Mouse (Mus musculus): ENCODE results near the gene Wdsub1. TPM values are rescaled to one million over a fixed set of nuclear protein-coding genes. Genes with fewer than 3 reads are reported as not detected.

Gene Wdsub1
- total and polyA plus RNA-seq, 2 experiments from 2014 or later = 42.8 to 268 TPM

- no peak overlapping the region for H3K4me2 ChIP-seq (ENCODE audit: low read depth, low read length)
- no peaks in the 10 kb centered on the region for H3K4me1 ChIP-seq (ENCODE audit: control insufficient read depth, insufficient read depth)
- H3K36me3 ChIP-seq (replicated peaks; ENCODE audit: control insufficient read depth, insufficient read depth, low read length) = peaks cover 53% of the 10 kb centered on the region
- H3K4me3 ChIP-seq (ENCODE audit: low read depth, low read length) = no peak overlapping the region
- ATAC-seq (ENCODE audit: insufficient read depth, low read depth) (no peak), DNase-seq (ENCODE audit: low spot score) (no peak)
- H3K27me3 ChIP-seq (ENCODE audit: control insufficient read depth, insufficient read depth, low read length) = no peaks in the 10 kb centered on the region
- H3K9ac ChIP-seq (replicated peaks; ENCODE audit: low read depth, low read length) = no peak overlapping the region
- 71% methylated on average over 6 of the region's 7 CpGs for WGBS
- no peak overlapping the region for H3K27ac ChIP-seq (ENCODE audit: low read depth)
- TF ChIP-seq EP300 (IDR thresholded peaks at IDR 0.05; ENCODE audit: low read depth) = no peak
- no peak for TF ChIP-seq CTCF (IDR thresholded peaks at IDR 0.05; ENCODE audit: low read depth)
- no peaks in the 10 kb centered on the region for H3K9me3 ChIP-seq (replicated peaks; ENCODE audit: control insufficient read depth, low read length)
Measured at GRCm38 (mm10) chr2:59898105-59898504, 15.7 kb upstream of the Wdsub1 start.

DNA sequence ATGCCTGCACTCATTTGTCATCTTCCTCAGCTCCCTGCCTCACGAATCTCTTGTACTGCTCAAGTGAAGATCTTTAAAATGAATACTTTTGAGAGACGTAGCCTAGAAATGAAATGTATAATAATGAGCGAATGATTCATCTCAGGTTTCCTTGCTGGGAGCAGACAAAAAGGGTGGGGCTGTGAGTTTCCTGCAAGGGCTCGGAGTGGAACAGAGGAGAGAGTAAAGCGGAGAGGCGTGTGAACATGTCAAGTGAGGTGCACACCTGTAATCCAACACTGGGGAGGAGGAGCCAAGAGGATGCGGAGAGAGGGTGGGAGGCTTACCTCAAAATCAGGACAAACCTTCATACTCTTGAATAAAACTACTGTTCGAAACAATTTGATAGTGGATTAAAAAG is 14.4 kb upstream of the Wdsub1 start:
- ATAC-seq (ENCODE audit: insufficient read depth, low read depth) = no peak
- H3K36me3 ChIP-seq (replicated peaks; ENCODE audit: control insufficient read depth, insufficient read depth, low read length) = peaks cover 41% of the 10 kb centered on the region
- no peak for DNase-seq (ENCODE audit: low spot score)
- no peaks in the 10 kb centered on the region for H3K9me3 ChIP-seq (replicated peaks; ENCODE audit: control insufficient read depth, low read length)
- WGBS = 73% methylated on average over 8 of the region's 8 CpGs
- H3K4me2 ChIP-seq (ENCODE audit: low read depth, low read length) = no peak overlapping the region
- no peaks in the 10 kb centered on the region for H3K27me3 ChIP-seq (ENCODE audit: control insufficient read depth, insufficient read depth, low read length)
- H3K4me1 ChIP-seq (ENCODE audit: control insufficient read depth, insufficient read depth) = no peaks in the 10 kb centered on the region
- no peak overlapping the region for H3K4me3 ChIP-seq (ENCODE audit: low read depth, low read length)
- TF ChIP-seq EP300 (IDR thresholded peaks at IDR 0.05; ENCODE audit: low read depth) (no peak), CTCF (IDR thresholded peaks at IDR 0.05; ENCODE audit: low read depth) (no peak)
- peak overlapping the region; percentile 31 for H3K27ac ChIP-seq (ENCODE audit: low read depth)
- H3K9ac ChIP-seq (replicated peaks; ENCODE audit: low read depth, low read length) = no peak overlapping the region

DNA sequence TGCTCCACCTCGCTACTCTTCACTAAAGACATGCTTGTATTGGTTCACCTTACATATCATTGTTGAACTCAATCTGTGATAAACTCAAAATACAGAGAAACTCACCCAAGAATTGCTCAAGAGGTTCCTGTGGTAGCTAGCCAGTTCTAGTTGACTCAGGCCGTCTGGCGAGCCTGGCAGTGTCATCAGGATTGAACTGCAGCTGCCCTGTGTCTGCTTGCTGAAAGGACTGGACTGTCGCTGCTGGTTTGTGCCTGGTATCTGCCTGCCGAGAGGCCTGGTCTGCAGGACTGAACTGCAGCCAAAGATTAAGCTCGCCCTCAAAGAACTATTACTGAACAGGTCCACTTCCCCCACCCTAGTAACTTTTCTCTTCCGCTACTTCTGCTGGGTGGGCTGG is 14.0 kb upstream of the Wdsub1 start:
- WGBS = 36% methylated on average over 7 of the region's 7 CpGs
- Histone ChIP-seq H3K9me3 (replicated peaks; ENCODE audit: control insufficient read depth, low read length) (no peaks in the 10 kb centered on the region), H3K4me2 (ENCODE audit: low read depth, low read length) (no peak overlapping the region), H3K36me3 (replicated peaks; ENCODE audit: control insufficient read depth, insufficient read depth, low read length) (peaks cover 36% of the 10 kb centered on the region), H3K27ac (ENCODE audit: low read depth) (peak overlapping the region; percentile 31), H3K4me1 (ENCODE audit: control insufficient read depth, insufficient read depth) (no peaks in the 10 kb centered on the region), H3K4me3 (ENCODE audit: low read depth, low read length) (no peak overlapping the region), H3K9ac (replicated peaks; ENCODE audit: low read depth, low read length) (no peak overlapping the region), H3K27me3 (ENCODE audit: control insufficient read depth, insufficient read depth, low read length) (no peaks in the 10 kb centered on the region)
- TF ChIP-seq EP300 (IDR thresholded peaks at IDR 0.05; ENCODE audit: low read depth) = no peak
- no peak for TF ChIP-seq CTCF (IDR thresholded peaks at IDR 0.05; ENCODE audit: low read depth)
- ATAC-seq (ENCODE audit: insufficient read depth, low read depth) = peak; percentile 82
- DNase-seq (ENCODE audit: low spot score) = peak; percentile 64

DNA sequence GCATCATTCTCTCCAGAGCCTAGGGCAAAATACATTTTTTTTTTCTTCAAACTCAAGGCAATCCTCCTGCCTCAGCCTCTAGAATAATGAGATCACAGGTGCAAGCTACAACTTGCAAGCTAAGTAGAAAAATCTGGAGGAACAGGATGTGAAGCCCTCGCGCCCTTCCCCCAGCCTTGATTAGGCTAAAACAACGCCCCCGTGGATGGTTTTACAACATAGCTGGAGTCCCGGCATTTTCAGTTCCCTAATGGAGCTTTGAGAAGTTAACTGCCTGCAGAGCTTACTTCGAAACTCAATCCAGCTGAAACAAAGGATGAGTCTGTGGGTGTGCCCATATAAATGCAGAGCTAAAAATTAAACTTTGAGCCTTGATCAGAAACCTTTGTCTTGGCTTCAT is 7.3 kb upstream of the Wdsub1 start:
- no peak overlapping the region for H3K9ac ChIP-seq (replicated peaks; ENCODE audit: low read depth, low read length)
- H3K27ac ChIP-seq (ENCODE audit: low read depth) = no peak overlapping the region
- H3K36me3 ChIP-seq (replicated peaks; ENCODE audit: control insufficient read depth, insufficient read depth, low read length) = 0 out of 2 replicates have a peak, but pooled peaks cover 10% of the 10 kb centered on the region
- no peaks in the 10 kb centered on the region for H3K9me3 ChIP-seq (replicated peaks; ENCODE audit: control insufficient read depth, low read length)
- ATAC-seq (ENCODE audit: insufficient read depth, low read depth) = no peak
- no peaks in the 10 kb centered on the region for H3K27me3 ChIP-seq (ENCODE audit: control insufficient read depth, insufficient read depth, low read length)
- H3K4me2 ChIP-seq (ENCODE audit: low read depth, low read length) = no peak overlapping the region
- TF ChIP-seq CTCF (IDR thresholded peaks at IDR 0.05; ENCODE audit: low read depth) = no peak
- 82% methylated on average over 6 of the region's 6 CpGs for WGBS
- no peak for DNase-seq (ENCODE audit: low spot score)
- H3K4me1 ChIP-seq (ENCODE audit: control insufficient read depth, insufficient read depth) = no peaks in the 10 kb centered on the region
- no peak overlapping the region for H3K4me3 ChIP-seq (ENCODE audit: low read depth, low read length)

- no peak for TF ChIP-seq EP300 (IDR thresholded peaks at IDR 0.05; ENCODE audit: low read depth)
- no peak for TF ChIP-seq CTCF (IDR thresholded peaks at IDR 0.05; ENCODE audit: low read depth)
- Histone ChIP-seq H3K27me3 (ENCODE audit: control insufficient read depth, insufficient read depth, low read length) (no peaks in the 10 kb centered on the region), H3K4me2 (ENCODE audit: low read depth, low read length) (peak overlapping the region; percentile 68), H3K36me3 (replicated peaks; ENCODE audit: control insufficient read depth, insufficient read depth, low read length) (no peaks in the 10 kb centered on the region), H3K4me1 (ENCODE audit: control insufficient read depth, insufficient read depth) (peaks cover 12% of the 10 kb centered on the region), H3K9ac (replicated peaks; ENCODE audit: low read depth, low read length) (no peak overlapping the region), H3K4me3 (ENCODE audit: low read depth, low read length) (peak overlapping the region; percentile 82), H3K9me3 (replicated peaks; ENCODE audit: control insufficient read depth, low read length) (no peaks in the 10 kb centered on the region), H3K27ac (ENCODE audit: low read depth) (no peak overlapping the region)
- no peak for ATAC-seq (ENCODE audit: insufficient read depth, low read depth)
- 58% methylated on average over 8 of the region's 8 CpGs for WGBS
- DNase-seq (ENCODE audit: low spot score) = peak; percentile 25
Measured at GRCm38 (mm10) chr2:59882742-59883281, 421 bp upstream of the Wdsub1 start.

DNA sequence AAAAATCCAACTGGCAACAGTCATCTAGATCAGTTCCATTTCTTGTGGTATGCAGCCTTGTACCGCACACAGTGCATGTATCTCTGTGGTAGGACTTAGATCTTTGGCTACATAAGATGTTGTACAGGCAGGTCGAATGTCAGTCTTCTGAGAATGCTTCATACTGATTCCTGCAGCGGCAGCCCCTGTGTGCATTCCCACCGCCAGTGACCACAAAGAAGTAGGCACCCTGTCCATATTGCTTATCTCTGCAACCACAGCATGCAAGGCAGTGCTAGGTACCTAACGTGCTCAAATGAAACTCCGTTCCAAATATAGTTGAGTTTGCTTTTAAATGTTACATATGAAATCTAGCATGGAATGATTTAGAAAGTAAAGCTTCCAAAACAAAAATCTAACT is 987 bp downstream of the Wdsub1 start:
- peak overlapping the region; percentile 77; the same call in 1 of the 2 replicates for H3K9ac ChIP-seq (replicated peaks; ENCODE audit: low read depth, low read length)

More for the DNA sequence above, 987 bp downstream of the Wdsub1 start:
- no peaks in the 10 kb centered on the region for H3K27me3 ChIP-seq (ENCODE audit: control insufficient read depth, insufficient read depth, low read length)
- 33% methylated on average over 6 of the region's 6 CpGs for whole genome bisulfite sequencing
- peaks cover 12% of the 10 kb centered on the region for H3K4me1 ChIP-seq (ENCODE audit: control insufficient read depth, insufficient read depth)
- peak overlapping the region; percentile 86; the same call in 1 of the 2 replicates for H3K27ac ChIP-seq (ENCODE audit: low read depth)
- ATAC-seq (ENCODE audit: insufficient read depth, low read depth) = no peak
- no peaks in the 10 kb centered on the region for H3K9me3 ChIP-seq (replicated peaks; ENCODE audit: control insufficient read depth, low read length)
- TF ChIP-seq EP300 (IDR thresholded peaks at IDR 0.05; ENCODE audit: low read depth) = no peak
- no peak for TF ChIP-seq CTCF (IDR thresholded peaks at IDR 0.05; ENCODE audit: low read depth)
- peak overlapping the region; percentile 68 for H3K4me2 ChIP-seq (ENCODE audit: low read depth, low read length)
- H3K4me3 ChIP-seq (ENCODE audit: low read depth, low read length) = peak overlapping the region; percentile 82
- DNase-seq (ENCODE audit: low spot score) = no peak
- peaks cover 4% of the 10 kb centered on the region; the same call in 1 of the 2 replicates for H3K36me3 ChIP-seq (replicated peaks; ENCODE audit: control insufficient read depth, insufficient read depth, low read length)

Measured in heart, postnatal 0 days (tissue).